Mouse (Mus musculus) CH12.LX (cell line): ENCODE measurements at regions not wholly inside any gene's neighbourhood (a gene's known extent, or its start where the extent isn't known, plus 50 kb on each side); places are given as distances from the start of the nearest gene placed in this dataset.

Source experiments
- CHD1 ChIP-seq: IDR thresholded peaks from 2 replicates; pipeline ENCODE4 v1.6.1; 2012; ENCODE audit warnings: low read depth, low read length, improper control_type of control experiment, inconsistent platforms
- CTCF ChIP-seq, 2 experiments: IDR thresholded peaks in 1 of 2; conservative IDR thresholded peaks in 1 of 2; 2 replicates each; pipeline ENCODE4 v1.5.1; 2011 to 2012; ENCODE audit warnings: low read depth in 2 of 2, low read length in 2 of 2, improper control_type of control experiment in 1 of 2, inconsistent platforms in 1 of 2, mild to moderate bottlenecking in 1 of 2, moderate library complexity in 1 of 2
- EP300 ChIP-seq: IDR thresholded peaks from 2 replicates; pipeline ENCODE4 v1.6.1; 2011; ENCODE audit warnings: low read length, improper control_type of control experiment
- JUN ChIP-seq: IDR thresholded peaks from 2 replicates; pipeline ENCODE4 v1.6.1; 2011; ENCODE audit warnings: low read depth, mild to moderate bottlenecking, low read length, improper control_type of control experiment, moderate library complexity; ENCODE audit not compliant: insufficient read depth
- MAFK ChIP-seq: IDR thresholded peaks from 2 replicates; pipeline ENCODE4 v1.6.1; 2011; ENCODE audit warnings: low read length, improper control_type of control experiment; ENCODE audit not compliant: insufficient replicate concordance
- POLR2A ChIP-seq: IDR thresholded peaks from 2 replicates; pipeline ENCODE4 v1.6.1; 2011; ENCODE audit warnings: low read depth, mild to moderate bottlenecking, improper control_type of control experiment, low read length
- POLR2AphosphoS2 ChIP-seq: IDR thresholded peaks from 2 replicates; pipeline ENCODE4 v1.6.1; 2011; ENCODE audit warnings: low read depth, low read length, improper control_type of control experiment
- SIN3A ChIP-seq: IDR thresholded peaks from 2 replicates; pipeline ENCODE4 v1.6.1; 2012; ENCODE audit warnings: low read length, improper control_type of control experiment, inconsistent platforms
- USF2 ChIP-seq: conservative IDR thresholded peaks from 2 replicates; pipeline ENCODE4 v1.6.1; 2011; ENCODE audit warnings: low read depth, low read length, improper control_type of control experiment

- no peak for TF ChIP-seq SIN3A
- TF ChIP-seq EP300 = no peak
- TF ChIP-seq CTCF (conservative IDR thresholded peaks at IDR 0.05 in 1 of 2, IDR thresholded peaks at IDR 0.05 in 1 of 2; ENCODE audit: low read depth in 2 of 2, low read length in 2 of 2) = no peak
- TF ChIP-seq CHD1 = no peak
- no peak for TF ChIP-seq MAFK
- TF ChIP-seq POLR2A = no peak
- no peak for TF ChIP-seq JUN
- TF ChIP-seq POLR2AphosphoS2 = no peak
- TF ChIP-seq USF2 = no peak
Measured at GRCm38 (mm10) chr4:103536534-103537265, 82.5 kb upstream of the Dab1 start.
